Mouse (Mus musculus) CH12.LX (cell line): ENCODE measurements around the gene Cenpb. TPM values are rescaled to one million over a fixed set of nuclear protein-coding genes. Genes with fewer than 3 reads are reported as not detected.

ENCODE experiments used
- DNase-seq: peaks from one replicate; pipeline ENCODE4 v3.0.0-alpha.2; 2013; ENCODE audit errors: extremely low read depth
- H3K27ac ChIP-seq: 2 replicates; pipeline ENCODE4 v1.5.1; 2012; ENCODE audit warnings: low read depth, mild to moderate bottlenecking, control low read depth, moderate library complexity; ENCODE audit not compliant: insufficient read depth
- H3K27me3 ChIP-seq: replicated peaks from 2 replicates; pipeline ENCODE3; 2012; ENCODE audit warnings: inconsistent platforms
- H3K36me3 ChIP-seq, 2 experiments: replicated peaks in 1 of 2; 2 replicates each; pipeline versions ENCODE3 to v1.6.1; 2012; ENCODE audit warnings: inconsistent platforms in 1 of 2, low read length in 1 of 2, mild to moderate bottlenecking in 1 of 2, mixed read lengths in 1 of 2, moderate library complexity in 1 of 2; ENCODE audit not compliant: control insufficient read depth in 1 of 2, insufficient read depth in 1 of 2
- H3K4me1 ChIP-seq, 2 experiments: 2 replicates each; pipeline ENCODE4 v1.6.1; 2012; ENCODE audit warnings: inconsistent platforms in 1 of 2, moderate library complexity in 1 of 2; ENCODE audit not compliant: insufficient read depth in 2 of 2, control insufficient read depth in 1 of 2
- H3K4me2 ChIP-seq: 2 replicates; pipeline ENCODE4 v1.6.1; 2012; ENCODE audit warnings: low read depth, mild to moderate bottlenecking, control low read depth; ENCODE audit not compliant: poor library complexity, insufficient read depth, severe bottlenecking
- H3K4me3 ChIP-seq, 3 experiments: fragments of 150-350 bp in 1 of 3; sonication (generic) in 1 of 3; replicated peaks in 1 of 3; 2 replicates each; pipeline versions ENCODE3 to v1.5.1; 2011 to 2012; ENCODE audit warnings: low read depth in 2 of 3, low read length in 2 of 3, mild to moderate bottlenecking in 2 of 3, moderate library complexity in 2 of 3, control low read depth in 1 of 3, improper control_type of control experiment in 1 of 3, inconsistent platforms in 1 of 3, mixed read lengths in 1 of 3; ENCODE audit not compliant: poor library complexity in 1 of 3
- H3K79me2 ChIP-seq: replicated peaks from 2 replicates; pipeline ENCODE4 v1.6.1; 2012; ENCODE audit warnings: mild to moderate bottlenecking, moderate library complexity; ENCODE audit not compliant: control insufficient read depth, poor library complexity, insufficient read depth, severe bottlenecking; ENCODE audit errors: extremely low read depth
- H3K9ac ChIP-seq: 2 replicates; pipeline ENCODE4 v1.6.1; 2012; ENCODE audit warnings: low read depth, mild to moderate bottlenecking, control low read depth, moderate library complexity; ENCODE audit not compliant: insufficient read depth
- H3K9me3 ChIP-seq: replicated peaks from 2 replicates; pipeline ENCODE3; 2012; ENCODE audit warnings: low read length, inconsistent platforms, mixed read lengths
- BHLHE40 ChIP-seq: IDR thresholded peaks from 2 replicates; pipeline ENCODE4 v1.6.1; 2011; ENCODE audit warnings: mild to moderate bottlenecking, low read depth, low read length, improper control_type of control experiment
- CTCF ChIP-seq, 2 experiments: IDR thresholded peaks in 1 of 2; conservative IDR thresholded peaks in 1 of 2; 2 replicates each; pipeline ENCODE4 v1.5.1; 2011 to 2012; ENCODE audit warnings: low read depth in 2 of 2, low read length in 2 of 2, improper control_type of control experiment in 1 of 2, inconsistent platforms in 1 of 2, mild to moderate bottlenecking in 1 of 2, moderate library complexity in 1 of 2
- ELF1 ChIP-seq: IDR thresholded peaks from 2 replicates; pipeline ENCODE4 v1.6.1; 2014; ENCODE audit warnings: low read depth, mild to moderate bottlenecking, inconsistent platforms, low read length, improper control_type of control experiment
- HCFC1 ChIP-seq: IDR thresholded peaks from 2 replicates; pipeline ENCODE4 v1.6.1; 2012; ENCODE audit warnings: low read depth, mild to moderate bottlenecking, inconsistent platforms, low read length, improper control_type of control experiment
- KAT2A ChIP-seq: IDR thresholded peaks from 2 replicates; pipeline ENCODE4 v1.6.1; 2012; ENCODE audit warnings: low read length, improper control_type of control experiment, inconsistent platforms; ENCODE audit not compliant: insufficient replicate concordance
- MAX ChIP-seq: IDR thresholded peaks from 2 replicates; pipeline ENCODE4 v1.6.1; 2011; ENCODE audit warnings: low read length, improper control_type of control experiment
- MEF2A ChIP-seq: IDR thresholded peaks from 2 replicates; pipeline ENCODE4 v1.6.1; 2014; ENCODE audit warnings: low read depth, mild to moderate bottlenecking, inconsistent platforms, low read length, improper control_type of control experiment, borderline replicate concordance
- MXI1 ChIP-seq: IDR thresholded peaks from 2 replicates; pipeline ENCODE4 v1.6.1; 2011; ENCODE audit warnings: mild to moderate bottlenecking, low read depth, low read length, improper control_type of control experiment
- NRF1 ChIP-seq: IDR thresholded peaks from 2 replicates; pipeline ENCODE4 v1.6.1; 2014; ENCODE audit warnings: low read depth, mild to moderate bottlenecking, inconsistent platforms, low read length, improper control_type of control experiment, moderate library complexity
- PAX5 ChIP-seq: IDR thresholded peaks from 2 replicates; pipeline ENCODE4 v1.6.1; 2012; ENCODE audit warnings: low read length, inconsistent platforms, mixed read lengths
- POLR2A ChIP-seq: IDR thresholded peaks from 2 replicates; pipeline ENCODE4 v1.6.1; 2011; ENCODE audit warnings: low read depth, mild to moderate bottlenecking, improper control_type of control experiment, low read length
- RAD21 ChIP-seq: IDR thresholded peaks from 2 replicates; pipeline ENCODE4 v1.6.1; 2011; ENCODE audit warnings: low read depth, mild to moderate bottlenecking, low read length, improper control_type of control experiment, moderate library complexity
- SIN3A ChIP-seq: IDR thresholded peaks from 2 replicates; pipeline ENCODE4 v1.6.1; 2012; ENCODE audit warnings: low read length, improper control_type of control experiment, inconsistent platforms
- TBP ChIP-seq: conservative IDR thresholded peaks from 2 replicates; pipeline ENCODE4 v1.6.1; 2011; ENCODE audit warnings: low read depth, low read length, improper control_type of control experiment
- USF1 ChIP-seq: IDR thresholded peaks from 2 replicates; pipeline ENCODE4 v1.6.1; 2014; ENCODE audit warnings: low read depth, mild to moderate bottlenecking, inconsistent platforms, low read length, improper control_type of control experiment
- ZKSCAN1 ChIP-seq: IDR thresholded peaks from 2 replicates; pipeline ENCODE4 v1.6.1; 2012; ENCODE audit warnings: low read depth, inconsistent platforms, low read length, improper control_type of control experiment, borderline replicate concordance
- ZNF384 ChIP-seq: IDR thresholded peaks from 2 replicates; pipeline ENCODE4 v1.6.1; 2012; ENCODE audit warnings: low read depth, low read length, improper control_type of control experiment, inconsistent platforms
- dilution Hi-C: fragments of 300-500 bp; cut with MboI; formaldehyde crosslinking; loops from 2 replicates; pipeline ENCODE4 v1.14.3; 2020; ENCODE audit warnings: low sequenced_read_pairs; ENCODE audit not compliant: extremely low pct_unique_long_range_greater_than_20kb, extremely low pct_ligation_motif_present
- in situ Hi-C: fragments of 300-500 bp; cut with MboI; formaldehyde crosslinking; loops from 3 replicates; pipeline ENCODE4 v1.14.3; 2019; ENCODE audit warnings: low sequenced_read_pairs, low pct_ligation_motif_present, low pct_unique_long_range_greater_than_20kb, mixed read lengths
- polyA plus RNA-seq: library from polyadenylated mRNA; unstranded; fragments of >175 nt; gene quantifications from 2 replicates; pipeline ENCODE4 v1.2.1, GENCODE M21; 2012; ENCODE audit warnings: low read depth; ENCODE audit not compliant: insufficient read length
- total RNA-seq, 2 experiments: library from RNA; depleted of rRNA; stranded (reverse); fragments of 300-350 nt in 1 of 2; fragments of >200 nt in 1 of 2; gene quantifications; 2 replicates each; pipeline ENCODE4 v1.2.3; 2012 to 2014

Gene Cenpb
- total and polyA plus RNA-seq, 3 experiments, result 18.1 to 26.6 (median 24.4) TPM

DNA sequence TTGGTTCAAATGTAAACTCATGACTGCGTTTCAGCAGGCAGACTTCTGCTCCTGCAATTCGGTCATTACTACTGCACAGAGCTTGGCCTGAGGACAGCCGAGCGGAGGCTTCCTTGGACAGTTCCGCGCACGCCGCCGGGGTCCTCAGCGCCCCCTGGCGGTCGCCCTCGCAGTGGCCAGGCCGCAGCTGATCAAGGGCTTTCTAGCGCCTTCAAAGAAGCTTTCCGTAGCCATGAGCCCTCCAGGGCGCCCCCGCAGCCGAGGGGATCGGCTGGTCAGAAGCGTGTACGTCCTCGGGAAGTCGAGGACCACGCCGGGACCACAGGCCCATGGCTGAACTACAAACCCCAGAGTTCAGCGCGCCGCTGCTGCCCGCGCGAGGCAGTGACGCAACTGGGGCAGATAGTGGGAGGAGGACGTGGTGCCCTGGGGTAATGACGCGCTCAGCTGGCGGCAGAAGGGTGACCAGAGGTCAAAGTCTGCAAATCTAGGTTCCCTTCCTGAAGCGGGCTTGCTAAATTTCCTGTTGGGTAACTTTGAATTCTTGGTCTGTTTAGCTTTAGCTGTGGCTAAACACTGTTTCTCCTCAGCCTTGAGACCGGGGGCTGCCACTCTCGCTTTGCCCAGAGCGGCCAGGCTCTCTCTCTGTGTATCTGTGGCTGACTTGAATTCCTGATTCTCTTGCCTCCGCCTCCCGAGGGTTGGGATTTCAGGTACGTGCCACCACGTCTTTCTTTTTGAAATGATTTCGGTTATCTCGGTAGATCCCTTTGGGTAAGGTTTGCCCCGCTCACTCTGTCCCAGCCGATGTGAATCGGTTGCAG lies 30.3 kb upstream of the Cenpb start (continued):
- TF ChIP-seq BHLHE40, result peak; percentile 40; the same call in 1 of the 2 replicates
- peak; percentile 68 for TF ChIP-seq POLR2A
- peak; percentile 44; the same call in 1 of the 2 replicates for TF ChIP-seq NRF1
- TF ChIP-seq, all 38 proteins: peak for 24

- Histone ChIP-seq H3K27ac (no peak overlapping the region), H3K27me3 (no peaks in the 10 kb centered on the region)
Measured at GRCm38 (mm10) chr2:131209125-131209795, 29.4 kb upstream of the Cenpb start.

DNA sequence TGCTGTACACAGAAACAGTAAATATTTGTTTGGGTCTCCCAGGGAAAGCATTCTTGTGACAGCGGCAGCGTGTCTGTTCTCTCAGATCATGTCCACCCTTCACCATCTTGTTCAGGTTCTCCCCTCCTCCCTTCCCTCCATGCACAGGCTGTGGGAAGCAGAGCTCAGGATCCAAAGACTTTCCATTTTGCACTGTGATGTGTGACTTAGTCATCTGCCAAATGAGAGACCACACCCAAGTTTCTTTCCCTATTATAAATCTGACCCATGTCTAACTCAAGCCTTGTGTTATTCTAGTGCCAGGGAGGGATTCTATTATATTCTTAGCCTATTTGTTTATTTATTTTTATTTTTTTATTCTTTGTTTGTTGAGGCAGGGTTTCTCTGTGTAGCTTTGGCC lies 28.5 kb upstream of the Cenpb start:
- H3K79me2 ChIP-seq, result no peaks in the 10 kb centered on the region
- peaks cover 7 to 12% of the 10 kb centered on the region in 2 experiments for H3K36me3 ChIP-seq
- peaks cover 6 to 14% of the 10 kb centered on the region in 2 experiments; a peak in 3 of 4 replicates for H3K4me1 ChIP-seq
- no peak overlapping the region for H3K4me2 ChIP-seq
- H3K27me3 ChIP-seq, result no peaks in the 10 kb centered on the region
- dilution Hi-C loops, result no loop called here
- DNase-seq, result no peak
- in situ Hi-C loops, result no loop called here
- no peak overlapping the region for H3K27ac ChIP-seq
- H3K4me3 ChIP-seq, result no peak overlapping the region
- TF ChIP-seq CTCF (conservative IDR thresholded peaks at IDR 0.05 in 1 of 2, IDR thresholded peaks at IDR 0.05 in 1 of 2; ENCODE audit: low read depth in 2 of 2, low read length in 2 of 2) (no peak), MXI1 (no peak), HCFC1 (no peak), PAX5 (no peak), ELF1 (no peak), POLR2A (no peak), BHLHE40 (no peak), ZNF384 (no peak), MAX (no peak), ZKSCAN1 (no peak), MEF2A (no peak)
- H3K9ac ChIP-seq, result no peak overlapping the region
- H3K9me3 ChIP-seq, result no peaks in the 10 kb centered on the region

More at GRCm38 (mm10) chr2:131209125-131209795, 29.4 kb upstream of the Cenpb start:
- H3K9ac ChIP-seq, result peak overlapping the region; percentile 34
- H3K4me3 ChIP-seq, result peak overlapping the region in 1 of 3 experiments; percentile 76
- no peaks in the 10 kb centered on the region for H3K79me2 ChIP-seq
- no peaks in the 10 kb centered on the region for H3K9me3 ChIP-seq
- peaks cover 6 to 14% of the 10 kb centered on the region in 2 experiments; a peak in 3 of 4 replicates for H3K4me1 ChIP-seq
- H3K36me3 ChIP-seq, result peaks cover 7 to 18% of the 10 kb centered on the region in 2 experiments
- dilution Hi-C loops (no loop called here), in situ Hi-C loops (no loop called here)
- TF ChIP-seq SIN3A (no peak), RAD21 (no peak), USF1 (no peak), ZNF384 (no peak), TBP (no peak), KAT2A (no peak)
- H3K4me2 ChIP-seq, result peak overlapping the region; percentile 55
- DNase-seq, result no peak
